Mouse (Mus musculus): ENCODE measurements around the gene Casz1. TPM values are rescaled to one million over a fixed set of nuclear protein-coding genes. Genes with fewer than 3 reads are reported as not detected.

Casz1 gene
- polyA plus RNA-seq, 1 experiment from 2014 or later: 9.7 TPM

GRCm38 (mm10) chr4:148914863-148915622, 110.8 kb downstream of the Casz1 start:
- peak; percentile 77 for ATAC-seq
- peak; percentile 74 for DNase-seq (ENCODE audit: low spot score)
- WGBS: 32% methylated on average over 10 of the region's 10 CpGs
- Histone ChIP-seq H3K4me3 (ENCODE audit: low read depth, low read length) (no peak overlapping the region), H3K9me3 (ENCODE audit: low read length) (no peaks in the 10 kb centered on the region), H3K4me1 (ENCODE audit: insufficient read depth, low read depth, low read length) (peaks cover 8% of the 10 kb centered on the region; the same call in 1 of the 2 replicates), H3K36me3 (ENCODE audit: insufficient read depth, low read length) (no peaks in the 10 kb centered on the region), H3K4me2 (replicated peaks; ENCODE audit: low read depth, low read length) (no peak overlapping the region), H3K9ac (replicated peaks; ENCODE audit: low read depth) (no peak overlapping the region), H3K27me3 (replicated peaks; ENCODE audit: insufficient read depth, low read length) (no peaks in the 10 kb centered on the region), H3K27ac (ENCODE audit: low read length) (peak overlapping the region; percentile 38; the same call in 1 of the 2 replicates)
- peak; percentile 44; the same call in 1 of the 2 replicates for TF ChIP-seq EP300 (IDR thresholded peaks at IDR 0.05)
- no peak for TF ChIP-seq CTCF (IDR thresholded peaks at IDR 0.05)

- 93% methylated on average over 11 of the region's 15 CpGs for WGBS
- no peaks in the 10 kb centered on the region for H3K36me3 ChIP-seq (ENCODE audit: insufficient read depth, low read length)
- TF ChIP-seq CTCF (IDR thresholded peaks at IDR 0.05) (no peak), EP300 (IDR thresholded peaks at IDR 0.05) (no peak)
- DNase-seq (ENCODE audit: low spot score) (no peak), ATAC-seq (no peak)
- H3K27ac ChIP-seq (ENCODE audit: low read length): no peak overlapping the region
- H3K4me2 ChIP-seq (replicated peaks; ENCODE audit: low read depth, low read length): no peak overlapping the region
- no peaks in the 10 kb centered on the region for H3K9me3 ChIP-seq (ENCODE audit: low read length)
- H3K27me3 ChIP-seq (replicated peaks; ENCODE audit: insufficient read depth, low read length): no peaks in the 10 kb centered on the region
- no peak overlapping the region for H3K4me3 ChIP-seq (ENCODE audit: low read depth, low read length)
- peaks cover under 1% of the 10 kb centered on the region; the same call in 1 of the 2 replicates for H3K4me1 ChIP-seq (ENCODE audit: insufficient read depth, low read depth, low read length)
- H3K9ac ChIP-seq (replicated peaks; ENCODE audit: low read depth): no peak overlapping the region
Observed at GRCm38 (mm10) chr4:148915849-148916248, 111.6 kb downstream of the Casz1 start.

DNA sequence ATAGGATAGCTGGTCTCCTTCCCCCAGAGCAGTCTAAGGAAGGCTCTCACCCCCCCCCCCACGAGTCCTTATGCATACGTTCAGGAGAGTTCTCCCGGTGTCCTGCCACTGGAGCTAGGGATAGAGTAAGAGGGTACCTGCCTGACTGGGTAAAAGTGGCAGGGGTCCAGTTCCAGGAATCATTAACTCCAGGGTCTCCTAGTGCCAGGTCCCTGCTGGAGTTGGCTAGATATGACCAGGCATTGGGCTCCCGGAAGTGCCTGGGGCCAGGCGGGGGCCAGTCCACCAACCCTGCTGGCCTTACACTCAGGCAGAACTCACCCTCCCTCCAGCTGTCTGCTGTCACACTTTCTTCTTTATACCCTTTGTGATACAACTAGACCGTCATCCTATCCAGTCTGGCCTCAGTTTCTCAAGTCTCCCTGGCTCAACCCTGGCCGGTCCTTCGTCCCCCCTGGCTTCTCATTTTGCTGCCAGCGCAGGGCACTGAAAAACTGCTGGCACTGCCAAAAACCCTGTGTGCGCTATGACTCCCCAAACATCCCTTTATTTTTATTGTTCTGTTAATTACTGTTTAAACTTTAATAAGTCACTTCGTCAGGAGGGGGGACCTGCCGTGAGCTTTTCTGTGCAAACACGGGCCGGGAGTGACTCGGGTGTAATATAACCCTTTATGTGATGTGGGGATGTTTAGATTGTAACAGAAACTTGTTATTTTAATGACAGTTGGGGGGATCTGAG, 114.6 kb downstream of the Casz1 start:
- Histone ChIP-seq H3K9me3 (ENCODE audit: low read length) (no peaks in the 10 kb centered on the region), H3K4me2 (replicated peaks; ENCODE audit: low read depth, low read length) (no peak overlapping the region), H3K27ac (ENCODE audit: low read length) (no peak overlapping the region), H3K27me3 (replicated peaks; ENCODE audit: insufficient read depth, low read length) (no peaks in the 10 kb centered on the region), H3K4me1 (ENCODE audit: insufficient read depth, low read depth, low read length) (peaks cover 4% of the 10 kb centered on the region; the same call in 1 of the 2 replicates), H3K9ac (replicated peaks; ENCODE audit: low read depth) (no peak overlapping the region), H3K36me3 (ENCODE audit: insufficient read depth, low read length) (no peaks in the 10 kb centered on the region), H3K4me3 (ENCODE audit: low read depth, low read length) (no peak overlapping the region)
- ATAC-seq: no peak
- no peak for TF ChIP-seq CTCF (IDR thresholded peaks at IDR 0.05)
- no peak for TF ChIP-seq EP300 (IDR thresholded peaks at IDR 0.05)
- 55% methylated on average over 15 of the region's 15 CpGs for WGBS
- DNase-seq (ENCODE audit: low spot score): no peak

- Histone ChIP-seq H3K36me3 (ENCODE audit: insufficient read depth, low read length) (no peaks in the 10 kb centered on the region), H3K4me2 (replicated peaks; ENCODE audit: low read depth, low read length) (no peak overlapping the region), H3K9ac (replicated peaks; ENCODE audit: low read depth) (no peak overlapping the region), H3K27me3 (replicated peaks; ENCODE audit: insufficient read depth, low read length) (no peaks in the 10 kb centered on the region), H3K4me1 (ENCODE audit: insufficient read depth, low read depth, low read length) (peaks cover 4% of the 10 kb centered on the region; the same call in 1 of the 2 replicates), H3K27ac (ENCODE audit: low read length) (no peak overlapping the region), H3K9me3 (ENCODE audit: low read length) (no peaks in the 10 kb centered on the region), H3K4me3 (ENCODE audit: low read depth, low read length) (no peak overlapping the region)
- 55% methylated on average over 10 of the region's 11 CpGs for WGBS
- DNase-seq (ENCODE audit: low spot score): no peak
- TF ChIP-seq EP300 (IDR thresholded peaks at IDR 0.05) (no peak), CTCF (IDR thresholded peaks at IDR 0.05) (no peak)
- ATAC-seq: no peak
Observed at GRCm38 (mm10) chr4:148920610-148921009, 116.4 kb downstream of the Casz1 start.

DNA sequence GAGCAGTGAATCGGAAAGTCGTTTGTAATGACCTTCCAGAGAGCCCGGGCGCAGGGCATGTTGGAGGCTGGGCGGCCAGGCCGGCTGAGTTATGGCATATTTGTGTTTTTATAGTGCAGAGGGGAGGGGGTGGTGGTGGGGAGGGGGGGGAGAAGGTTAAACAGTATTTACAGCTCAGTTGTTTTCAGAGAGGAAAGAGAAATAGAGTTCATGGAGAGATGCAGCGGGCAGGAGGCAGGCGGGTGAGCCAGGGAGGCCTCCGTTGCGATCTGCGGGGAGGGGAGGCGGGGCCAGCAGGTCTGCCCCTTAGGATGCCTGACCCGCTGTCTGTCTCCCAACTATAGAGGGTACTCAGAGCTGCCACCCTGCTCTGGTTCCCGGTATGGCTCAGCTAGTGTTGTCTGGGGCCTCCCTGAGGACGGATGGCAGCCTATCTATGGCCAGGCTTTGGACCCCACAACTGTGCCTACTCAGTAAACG, 118.0 kb downstream of the Casz1 start:
- no peak overlapping the region for H3K4me2 ChIP-seq (replicated peaks; ENCODE audit: low read depth, low read length)
- no peak overlapping the region for H3K9ac ChIP-seq (replicated peaks; ENCODE audit: low read depth)
- TF ChIP-seq CTCF (IDR thresholded peaks at IDR 0.05): 0 out of 2 replicates have a peak, but pooled peaks have one; percentile 17
- no peak for TF ChIP-seq EP300 (IDR thresholded peaks at IDR 0.05)
- DNase-seq (ENCODE audit: low spot score) (no peak), ATAC-seq (no peak)
- H3K4me3 ChIP-seq (ENCODE audit: low read depth, low read length): no peak overlapping the region
- H3K27ac ChIP-seq (ENCODE audit: low read length): 0 out of 2 replicates have a peak overlapping the region, but pooled peaks have one; percentile 27
- H3K36me3 ChIP-seq (ENCODE audit: insufficient read depth, low read length): no peaks in the 10 kb centered on the region
- no peaks in the 10 kb centered on the region for H3K27me3 ChIP-seq (replicated peaks; ENCODE audit: insufficient read depth, low read length)
- H3K4me1 ChIP-seq (ENCODE audit: insufficient read depth, low read depth, low read length): peaks cover 4% of the 10 kb centered on the region; the same call in 1 of the 2 replicates
- 30% methylated on average over 16 of the region's 16 CpGs for WGBS
- H3K9me3 ChIP-seq (ENCODE audit: low read length): no peaks in the 10 kb centered on the region

- H3K36me3 ChIP-seq (ENCODE audit: insufficient read depth, low read length): no peaks in the 10 kb centered on the region
- H3K9me3 ChIP-seq (ENCODE audit: low read length): no peaks in the 10 kb centered on the region
- no peak for DNase-seq (ENCODE audit: low spot score)
- no peak overlapping the region for H3K9ac ChIP-seq (replicated peaks; ENCODE audit: low read depth)
- H3K27me3 ChIP-seq (replicated peaks; ENCODE audit: insufficient read depth, low read length): no peaks in the 10 kb centered on the region
- TF ChIP-seq EP300 (IDR thresholded peaks at IDR 0.05): no peak
- no peak for TF ChIP-seq CTCF (IDR thresholded peaks at IDR 0.05)
- no peak overlapping the region for H3K4me3 ChIP-seq (ENCODE audit: low read depth, low read length)
- H3K4me1 ChIP-seq (ENCODE audit: insufficient read depth, low read depth, low read length): peaks cover 4% of the 10 kb centered on the region; the same call in 1 of the 2 replicates
- peak overlapping the region; percentile 71 for H3K27ac ChIP-seq (ENCODE audit: low read length)
- WGBS: 46% methylated on average over 9 of the region's 9 CpGs
- H3K4me2 ChIP-seq (replicated peaks; ENCODE audit: low read depth, low read length): no peak overlapping the region
- no peak for ATAC-seq
Observed at GRCm38 (mm10) chr4:148923414-148923813, 119.2 kb downstream of the Casz1 start.
